Mouse (Mus musculus): ENCODE results near the gene Ppm1j.

GRCm38 (mm10) chr3:104770918-104771317, 9.9 kb upstream of the Ppm1j start:
- no peak for TF ChIP-seq CTCF (IDR thresholded peaks at IDR 0.05 in 2 of 3, conservative IDR thresholded peaks at IDR 0.05 in 1 of 3; ENCODE audit: control insufficient read depth in 1 of 3, insufficient read depth in 1 of 3, low read depth in 2 of 3, low read length in 3 of 3, poor library complexity in 1 of 3, severe bottlenecking in 1 of 3)
- TF ChIP-seq ZC3H11A (IDR thresholded peaks at IDR 0.05; ENCODE audit: low read depth, low read length): no peak
- no peak for TF ChIP-seq TAL1 (IDR thresholded peaks at IDR 0.05; ENCODE audit: low read length)
- no peak for TF ChIP-seq EP300 (IDR thresholded peaks at IDR 0.05; ENCODE audit: low read depth in 1 of 2, low read length in 2 of 2)
- no peak for TF ChIP-seq RAD21 (IDR thresholded peaks at IDR 0.05; ENCODE audit: low read depth, low read length)
- TF ChIP-seq CHD1 (IDR thresholded peaks at IDR 0.05; ENCODE audit: low read depth, low read length): no peak

Data from MEL (cell line).